Mouse (Mus musculus) heart, postnatal 36 days (tissue): ENCODE measurements around the gene Afdn. TPM values are rescaled to one million over a fixed set of nuclear protein-coding genes. Genes with fewer than 3 reads are reported as not detected.

Experiments used
- DNase-seq, 2 experiments: peaks; one replicate each; pipeline ENCODE4 v3.0.0; 2021 to 2022
- intact Hi-C: fragments of 180-260 bp; cut with DNase I; formaldehyde crosslinking; loops from one replicate; pipeline ENCODE4 v1.15.1; 2025
- total RNA-seq, 2 experiments: library from RNA; stranded (reverse); gene quantifications; 2 replicates each; pipeline ENCODE4 v1.2.3; 2021

Gene Afdn
- total RNA-seq: 100 to 1,000 TPM in 1 of 2 experiments, 10 to 100 TPM in 1; 86.4 to 102 TPM

- intact Hi-C loops: loop anchor here (1.0 to 5.0 kb wide), 4 partner anchors 42 to 288 kb away; no protein-coding TSS in a partner anchor
Observed at GRCm38 (mm10) chr17:13759853-13760627, at the start of gene Afdn. Gene Afdn, plus strand, starts transcription at chr17:13760539.

GRCm38 (mm10) chr17:13711173-13711572 lies 49.2 kb upstream of the Afdn start:
- DNase-seq: no peak
- intact Hi-C loops: no loop called here

More at GRCm38 (mm10) chr17:13759853-13760627, at the start of gene Afdn:
- peak; percentile 74 to 87 for DNase-seq

- intact Hi-C loops: no loop called here
- no peak for DNase-seq
Observed at GRCm38 (mm10) chr17:13712116-13712515, 48.2 kb upstream of the Afdn start.

- DNase-seq: no peak
- intact Hi-C loops: no loop called here
Observed at GRCm38 (mm10) chr17:13712518-13712917, 47.8 kb upstream of the Afdn start.

- intact Hi-C loops: no loop called here
- no peak for DNase-seq
Observed at GRCm38 (mm10) chr17:13714128-13714527, 46.2 kb upstream of the Afdn start.

- DNase-seq: no peak
- intact Hi-C loops: no loop called here
Observed at GRCm38 (mm10) chr17:13714654-13715053, 45.7 kb upstream of the Afdn start.

- DNase-seq: no peak
- intact Hi-C loops: no loop called here
Observed at GRCm38 (mm10) chr17:13715511-13715910, 44.8 kb upstream of the Afdn start.

- intact Hi-C loops: no loop called here
- DNase-seq: no peak
Observed at GRCm38 (mm10) chr17:13716336-13716735, 44.0 kb upstream of the Afdn start.

GRCm38 (mm10) chr17:13717428-13717827 lies 42.9 kb upstream of the Afdn start:
- intact Hi-C loops: no loop called here
- no peak for DNase-seq

GRCm38 (mm10) chr17:13720187-13720586 lies 40.2 kb upstream of the Afdn start:
- no peak for DNase-seq
- intact Hi-C loops: no loop called here

GRCm38 (mm10) chr17:13721372-13721771 lies 39.0 kb upstream of the Afdn start:
- intact Hi-C loops: no loop called here
- no peak for DNase-seq

- intact Hi-C loops: no loop called here
- DNase-seq: no peak
Observed at GRCm38 (mm10) chr17:13722434-13722833, 37.9 kb upstream of the Afdn start.

GRCm38 (mm10) chr17:13725004-13725550 lies 35.3 kb upstream of the Afdn start:
- intact Hi-C loops: no loop called here
- no peak for DNase-seq

- intact Hi-C loops: no loop called here
- DNase-seq: no peak
Observed at GRCm38 (mm10) chr17:13726832-13727355, 33.4 kb upstream of the Afdn start.

GRCm38 (mm10) chr17:13730980-13731726 lies 29.2 kb upstream of the Afdn start:
- intact Hi-C loops: no loop called here
- no peak for DNase-seq

- DNase-seq: no peak
- intact Hi-C loops: no loop called here
Observed at GRCm38 (mm10) chr17:13731727-13732112, 28.6 kb upstream of the Afdn start.

- no peak for DNase-seq
- intact Hi-C loops: no loop called here
Observed at GRCm38 (mm10) chr17:13732685-13733084, 27.7 kb upstream of the Afdn start.

GRCm38 (mm10) chr17:13733971-13734370 lies 26.4 kb upstream of the Afdn start:
- intact Hi-C loops: loop anchor here (2.0 kb wide), 1 partner anchor 33 kb away; no protein-coding TSS in a partner anchor
- DNase-seq: no peak

GRCm38 (mm10) chr17:13735057-13735456 lies 25.3 kb upstream of the Afdn start:
- no peak for DNase-seq
- intact Hi-C loops: loop anchor here (2.0 kb wide), 1 partner anchor 34 kb away; no protein-coding TSS in a partner anchor

- intact Hi-C loops: loop anchor here (2.0 kb wide), 1 partner anchor 35 kb away; no protein-coding TSS in a partner anchor
- DNase-seq: no peak
Observed at GRCm38 (mm10) chr17:13735803-13736282, 24.5 kb upstream of the Afdn start.

GRCm38 (mm10) chr17:13737336-13737735 lies 23.0 kb upstream of the Afdn start:
- intact Hi-C loops: no loop called here
- DNase-seq: no peak
